Mouse (Mus musculus): ENCODE measurements around the gene Plekhm1. TPM values are rescaled to one million over a fixed set of nuclear protein-coding genes. Genes with fewer than 3 reads are reported as not detected.

Gene Plekhm1
- total and polyA plus RNA-seq, 3 experiments: 3.4 to 10.0 TPM; not detected in 1

- Histone ChIP-seq H3K36me3 (ENCODE audit: control insufficient read depth in 1 of 2, insufficient read depth in 2 of 2, low read length in 2 of 2) (peaks cover 0 to 12% of the 10 kb centered on the region in 2 experiments; a peak in 2 of 4 replicates), H3K4me3 (ENCODE audit: control insufficient read depth in 1 of 2, insufficient read depth in 1 of 2, low read depth in 2 of 2, low read length in 2 of 2) (no peak overlapping the region), H3K79me2 (ENCODE audit: control insufficient read depth, insufficient read depth, low read length, poor library complexity) (no peaks in the 10 kb centered on the region), H3K27ac (ENCODE audit: control insufficient read depth, low read depth, low read length) (no peak overlapping the region), H3K9ac (ENCODE audit: control insufficient read depth, low read depth, low read length, poor library complexity, severe bottlenecking) (no peak overlapping the region), H3K4me1 (ENCODE audit: control insufficient read depth in 1 of 2, insufficient read depth in 2 of 2, low read length in 2 of 2) (peaks cover 2 to 15% of the 10 kb centered on the region in 2 experiments), H3K27me3 (ENCODE audit: control insufficient read depth in 1 of 2, insufficient read depth in 2 of 2, low read length in 2 of 2) (no peaks in the 10 kb centered on the region), H3K9me3 (replicated peaks; ENCODE audit: insufficient read depth, low read length) (no peaks in the 10 kb centered on the region)
- no peak for DNase-seq (ENCODE audit: low read depth, low spot score)
- TF ChIP-seq KAT2A (conservative IDR thresholded peaks at IDR 0.05; ENCODE audit: low read depth, low read length) (no peak), MAFK (IDR thresholded peaks at IDR 0.05; ENCODE audit: borderline replicate concordance, low read depth, low read length) (no peak), GATA1 (IDR thresholded peaks at IDR 0.05; ENCODE audit: low read depth, low read length) (no peak), NELFE (IDR thresholded peaks at IDR 0.05; ENCODE audit: low read depth, low read length) (no peak), TAL1 (IDR thresholded peaks at IDR 0.05; ENCODE audit: low read length) (no peak), HCFC1 (IDR thresholded peaks at IDR 0.05; ENCODE audit: low read depth, low read length) (no peak), ELF1 (IDR thresholded peaks at IDR 0.05; ENCODE audit: low read depth, low read length) (no peak), POLR2AphosphoS2 (IDR thresholded peaks at IDR 0.05; ENCODE audit: low read length) (no peak), ZNF384 (IDR thresholded peaks at IDR 0.05; ENCODE audit: low read depth, low read length) (no peak), USF1 (IDR thresholded peaks at IDR 0.05; ENCODE audit: low read depth, low read length) (no peak), EP300 (IDR thresholded peaks at IDR 0.05; ENCODE audit: low read depth in 1 of 2, low read length in 2 of 2) (no peak), GABPA (IDR thresholded peaks at IDR 0.05; ENCODE audit: low read depth, low read length) (no peak), CTCF (IDR thresholded peaks at IDR 0.05 in 2 of 3, conservative IDR thresholded peaks at IDR 0.05 in 1 of 3; ENCODE audit: control insufficient read depth in 1 of 3, insufficient read depth in 1 of 3, low read depth in 2 of 3, low read length in 3 of 3, poor library complexity in 1 of 3, severe bottlenecking in 1 of 3) (no peak), TBP (IDR thresholded peaks at IDR 0.05; ENCODE audit: low read depth, low read length) (no peak), SIN3A (IDR thresholded peaks at IDR 0.05; ENCODE audit: low read length) (no peak), MYC (IDR thresholded peaks at IDR 0.05; ENCODE audit: low read depth, low read length) (no peak), MYB (IDR thresholded peaks at IDR 0.05; ENCODE audit: low read depth, low read length) (no peak), E2F4 (IDR thresholded peaks at IDR 0.05; ENCODE audit: borderline replicate concordance, low read depth, low read length) (no peak), USF2 (IDR thresholded peaks at IDR 0.05; ENCODE audit: borderline replicate concordance in 1 of 2, insufficient read depth in 1 of 2, low read depth in 1 of 2, low read length in 2 of 2) (no peak)
Measured at GRCm38 (mm10) chr11:103343881-103344280, 68.6 kb downstream of the Plekhm1 start.

GRCm38 (mm10) chr11:103343063-103343462, 69.4 kb downstream of the Plekhm1 start:
- H3K4me1 ChIP-seq (ENCODE audit: control insufficient read depth in 1 of 2, insufficient read depth in 2 of 2, low read length in 2 of 2): peaks cover 2 to 15% of the 10 kb centered on the region in 2 experiments
- H3K4me3 ChIP-seq (ENCODE audit: control insufficient read depth in 1 of 2, insufficient read depth in 1 of 2, low read depth in 2 of 2, low read length in 2 of 2): no peak overlapping the region
- no peak overlapping the region for H3K9ac ChIP-seq (ENCODE audit: control insufficient read depth, low read depth, low read length, poor library complexity, severe bottlenecking)
- peaks cover 0 to 12% of the 10 kb centered on the region in 2 experiments; a peak in 2 of 4 replicates for H3K36me3 ChIP-seq (ENCODE audit: control insufficient read depth in 1 of 2, insufficient read depth in 2 of 2, low read length in 2 of 2)
- no peak for TF ChIP-seq CTCF (IDR thresholded peaks at IDR 0.05 in 2 of 3, conservative IDR thresholded peaks at IDR 0.05 in 1 of 3; ENCODE audit: control insufficient read depth in 1 of 3, insufficient read depth in 1 of 3, low read depth in 2 of 3, low read length in 3 of 3, poor library complexity in 1 of 3, severe bottlenecking in 1 of 3)
- no peak for TF ChIP-seq JUND (IDR thresholded peaks at IDR 0.05; ENCODE audit: low read depth, low read length)
- no peak for TF ChIP-seq CHD1 (IDR thresholded peaks at IDR 0.05; ENCODE audit: low read depth, low read length)
- TF ChIP-seq UBTF (IDR thresholded peaks at IDR 0.05; ENCODE audit: borderline replicate concordance, insufficient read depth, low read depth, low read length): no peak
- TF ChIP-seq GABPA (IDR thresholded peaks at IDR 0.05; ENCODE audit: low read depth, low read length): no peak
- no peak for TF ChIP-seq POLR2AphosphoS2 (IDR thresholded peaks at IDR 0.05; ENCODE audit: low read length)
- no peak for TF ChIP-seq MAZ (IDR thresholded peaks at IDR 0.05; ENCODE audit: low read depth, low read length)
- no peak for DNase-seq (ENCODE audit: low read depth, low spot score)
- H3K27ac ChIP-seq (ENCODE audit: control insufficient read depth, low read depth, low read length): no peak overlapping the region
- H3K27me3 ChIP-seq (ENCODE audit: control insufficient read depth in 1 of 2, insufficient read depth in 2 of 2, low read length in 2 of 2): no peaks in the 10 kb centered on the region
- H3K79me2 ChIP-seq (ENCODE audit: control insufficient read depth, insufficient read depth, low read length, poor library complexity): no peaks in the 10 kb centered on the region
- H3K9me3 ChIP-seq (replicated peaks; ENCODE audit: insufficient read depth, low read length): no peaks in the 10 kb centered on the region

Measured in MEL (cell line).